Mouse (Mus musculus) megakaryocyte, embryonic 14.5 days (primary cell): ENCODE measurements around the gene Ltbp3.

ENCODE experiments used
- FLI1 ChIP-seq: IDR thresholded peaks from 2 replicates; pipeline ENCODE4 v1.6.1; 2012; ENCODE audit warnings: low read length, inconsistent platforms, mixed read lengths
- GATA1 ChIP-seq: IDR thresholded peaks from 3 replicates; pipeline ENCODE4 v1.6.1; 2012; ENCODE audit warnings: mixed read lengths, low read length, inconsistent platforms, borderline replicate concordance

- TF ChIP-seq FLI1 (no peak), GATA1 (no peak)
Measured at GRCm38 (mm10) chr19:5787920-5788319, 47.2 kb downstream of the Ltbp3 start.
